Mouse (Mus musculus) erythroblast, embryonic 14.5 days (primary cell): ENCODE data around the gene Olfml1. TPM values are rescaled to one million over a fixed set of nuclear protein-coding genes. Genes with fewer than 3 reads are reported as not detected.

Source experiments
- H3K27me3 ChIP-seq: 2 replicates; pipeline ENCODE4 v1.6.1; 2012; ENCODE audit warnings: inconsistent platforms; ENCODE audit not compliant: control insufficient read depth
- H3K36me3 ChIP-seq: 2 replicates; pipeline ENCODE4 v1.6.1; 2012; ENCODE audit warnings: mild to moderate bottlenecking, inconsistent platforms; ENCODE audit not compliant: control insufficient read depth
- H3K4me1 ChIP-seq: 2 replicates; pipeline ENCODE4 v1.6.1; 2012; ENCODE audit warnings: inconsistent platforms; ENCODE audit not compliant: control insufficient read depth
- H3K4me3 ChIP-seq: replicated peaks from 2 replicates; pipeline ENCODE3; 2012; ENCODE audit warnings: moderate library complexity, mild to moderate bottlenecking, inconsistent platforms
- H3K9me3 ChIP-seq: 2 replicates; pipeline ENCODE4 v1.6.1; 2012; ENCODE audit warnings: low read length, inconsistent platforms, mixed read lengths; ENCODE audit not compliant: control insufficient read depth
- GATA1 ChIP-seq: IDR thresholded peaks from 2 replicates; pipeline ENCODE4 v1.6.1; 2012; ENCODE audit warnings: low read length, inconsistent platforms, mixed read lengths
- TAL1 ChIP-seq: IDR thresholded peaks from 3 replicates; pipeline ENCODE4 v1.6.1; 2012; ENCODE audit warnings: low read length, inconsistent platforms, mixed read lengths
- polyA plus RNA-seq: library from polyadenylated mRNA; stranded (reverse); fragments of >175 nt; gene quantifications from 2 replicates; pipeline ENCODE4 v1.2.3, GENCODE M21; 2012

Olfml1 gene
- polyA plus RNA-seq, 1 experiment: not detected

- H3K4me3 ChIP-seq: no peak overlapping the region
- no peaks in the 10 kb centered on the region for H3K27me3 ChIP-seq
- TF ChIP-seq GATA1: no peak
- TF ChIP-seq TAL1: no peak
- no peaks in the 10 kb centered on the region for H3K36me3 ChIP-seq
- no peaks in the 10 kb centered on the region for H3K4me1 ChIP-seq
- H3K9me3 ChIP-seq: no peaks in the 10 kb centered on the region
Observed at GRCm38 (mm10) chr7:107545011-107545410, 22.2 kb upstream of the Olfml1 start.

GRCm38 (mm10) chr7:107547872-107548271, 19.4 kb upstream of the Olfml1 start:
- Histone ChIP-seq H3K27me3 (no peaks in the 10 kb centered on the region), H3K9me3 (no peaks in the 10 kb centered on the region), H3K4me3 (no peak overlapping the region), H3K36me3 (no peaks in the 10 kb centered on the region), H3K4me1 (no peaks in the 10 kb centered on the region)
- TF ChIP-seq GATA1 (no peak), TAL1 (no peak)

GRCm38 (mm10) chr7:107553461-107553860, 13.8 kb upstream of the Olfml1 start:
- Histone ChIP-seq H3K27me3 (no peaks in the 10 kb centered on the region), H3K4me3 (no peak overlapping the region), H3K4me1 (no peaks in the 10 kb centered on the region), H3K36me3 (no peaks in the 10 kb centered on the region), H3K9me3 (no peaks in the 10 kb centered on the region)
- TF ChIP-seq GATA1: no peak

DNA sequence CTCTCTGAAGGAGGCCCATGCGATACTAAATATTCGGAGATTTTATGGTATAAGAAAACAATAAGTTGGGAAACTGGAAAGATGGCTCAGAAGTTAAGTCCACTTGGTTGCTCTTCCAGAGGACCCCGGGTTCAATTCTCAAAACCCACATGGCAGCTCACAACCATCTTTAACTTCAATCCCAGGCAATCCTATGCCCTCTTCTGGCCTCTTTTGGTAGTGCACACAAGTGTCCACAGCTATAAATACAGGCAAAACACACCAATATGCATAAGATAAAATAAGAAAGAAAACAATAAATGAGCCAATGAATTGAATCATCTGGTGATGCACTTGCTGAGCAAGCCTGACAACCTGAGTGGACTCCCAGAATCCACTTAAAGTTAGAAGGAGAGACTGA, 11.3 kb upstream of the Olfml1 start:
- H3K9me3 ChIP-seq: no peaks in the 10 kb centered on the region
- TF ChIP-seq GATA1 (no peak), TAL1 (no peak)
- H3K36me3 ChIP-seq: no peaks in the 10 kb centered on the region
- H3K27me3 ChIP-seq: no peaks in the 10 kb centered on the region
- no peaks in the 10 kb centered on the region for H3K4me1 ChIP-seq
- no peak overlapping the region for H3K4me3 ChIP-seq

DNA sequence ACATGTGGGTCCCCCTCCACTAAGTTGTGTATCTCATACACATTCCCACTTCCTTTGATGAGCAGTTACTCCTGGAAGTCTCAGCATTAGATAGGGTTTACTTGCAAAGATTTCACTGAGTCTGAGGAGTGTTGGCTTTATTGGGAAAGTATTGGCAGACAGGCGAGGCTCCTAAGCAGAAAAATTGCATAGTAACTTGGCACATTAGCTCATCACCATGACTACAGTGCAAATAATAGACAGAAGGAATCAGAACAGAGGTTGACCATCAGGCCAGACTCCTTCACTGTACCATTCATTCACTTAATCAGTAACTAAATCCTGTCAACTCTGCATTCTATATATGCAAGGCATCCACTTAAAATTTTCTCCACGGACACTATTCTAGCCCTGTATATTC, 6.6 kb upstream of the Olfml1 start:
- Histone ChIP-seq H3K4me1 (no peaks in the 10 kb centered on the region), H3K27me3 (no peaks in the 10 kb centered on the region), H3K9me3 (no peaks in the 10 kb centered on the region), H3K36me3 (no peaks in the 10 kb centered on the region), H3K4me3 (no peak overlapping the region)
- TF ChIP-seq GATA1 (no peak), TAL1 (no peak)

DNA sequence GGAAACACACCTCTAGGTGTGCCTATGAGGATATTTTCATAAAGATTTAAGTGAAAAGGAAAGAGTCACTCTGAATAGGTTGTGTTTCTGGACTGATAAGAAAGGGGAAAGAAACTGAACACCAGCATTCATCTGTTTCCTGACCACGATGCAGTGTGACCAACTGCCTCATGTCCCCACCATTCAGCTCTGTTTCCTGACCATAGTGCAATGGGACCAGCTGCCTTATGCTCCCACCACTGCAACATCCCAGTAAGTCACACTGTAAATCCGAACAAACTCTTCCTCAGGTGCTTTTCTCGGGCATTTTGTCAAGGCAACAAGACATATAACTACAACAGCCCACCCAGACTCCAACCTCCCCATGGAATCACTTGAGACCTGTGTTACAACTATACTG, 5.7 kb upstream of the Olfml1 start:
- no peaks in the 10 kb centered on the region for H3K4me1 ChIP-seq
- no peak for TF ChIP-seq GATA1
- TF ChIP-seq TAL1: no peak
- H3K36me3 ChIP-seq: no peaks in the 10 kb centered on the region
- no peaks in the 10 kb centered on the region for H3K9me3 ChIP-seq
- no peak overlapping the region for H3K4me3 ChIP-seq
- H3K27me3 ChIP-seq: no peaks in the 10 kb centered on the region

GRCm38 (mm10) chr7:107563727-107564126, 3.5 kb upstream of the Olfml1 start:
- H3K27me3 ChIP-seq: no peaks in the 10 kb centered on the region
- H3K9me3 ChIP-seq: no peaks in the 10 kb centered on the region
- H3K4me3 ChIP-seq: no peak overlapping the region
- H3K4me1 ChIP-seq: no peaks in the 10 kb centered on the region
- H3K36me3 ChIP-seq: no peaks in the 10 kb centered on the region
- TF ChIP-seq GATA1 (no peak), TAL1 (no peak)

DNA sequence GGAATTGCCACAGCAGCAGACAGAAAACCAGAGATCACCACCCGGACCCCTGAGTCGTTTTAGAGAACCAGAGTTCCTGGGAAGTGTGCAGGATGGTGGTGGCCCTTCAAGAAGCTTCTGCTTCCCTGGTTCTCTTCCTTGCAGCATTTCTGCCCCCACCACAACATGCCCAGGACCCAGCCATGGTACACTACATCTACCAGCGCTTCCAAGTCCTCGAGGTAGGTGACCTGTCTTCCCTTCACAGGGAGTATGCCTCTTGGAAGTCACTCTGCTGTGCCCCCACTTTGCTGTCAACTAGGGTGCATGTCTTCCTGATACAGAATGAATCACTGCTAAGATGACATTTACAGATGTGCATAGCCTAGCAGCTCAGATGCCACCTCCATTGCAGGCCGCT, 428 bp downstream of the Olfml1 start:
- Histone ChIP-seq H3K9me3 (no peaks in the 10 kb centered on the region), H3K4me3 (no peak overlapping the region), H3K27me3 (no peaks in the 10 kb centered on the region), H3K36me3 (no peaks in the 10 kb centered on the region), H3K4me1 (no peaks in the 10 kb centered on the region)
- TF ChIP-seq GATA1 (no peak), TAL1 (no peak)

DNA sequence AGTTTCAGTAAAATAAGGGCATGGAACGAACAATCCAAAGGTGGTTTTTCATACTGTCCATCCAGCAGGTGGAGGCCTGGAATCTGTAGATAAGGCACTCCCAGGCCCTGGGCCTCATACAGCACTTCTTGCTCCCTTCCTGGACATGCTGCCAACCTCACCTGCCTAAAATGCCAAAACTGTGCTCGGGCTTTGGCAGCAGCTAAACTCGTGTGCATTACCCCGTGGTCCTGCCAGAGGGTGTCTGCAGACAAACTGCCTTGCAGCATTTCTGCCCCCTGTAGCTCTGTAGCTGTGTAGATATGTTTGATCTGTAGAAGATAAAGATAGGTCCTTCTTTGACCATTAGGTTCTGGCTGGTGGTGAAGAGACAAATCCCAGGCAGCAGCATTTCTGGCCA, 1.7 kb downstream of the Olfml1 start:
- Histone ChIP-seq H3K36me3 (no peaks in the 10 kb centered on the region), H3K4me1 (no peaks in the 10 kb centered on the region), H3K4me3 (no peak overlapping the region), H3K27me3 (no peaks in the 10 kb centered on the region), H3K9me3 (no peaks in the 10 kb centered on the region)
- no peak for TF ChIP-seq GATA1
- no peak for TF ChIP-seq TAL1

DNA sequence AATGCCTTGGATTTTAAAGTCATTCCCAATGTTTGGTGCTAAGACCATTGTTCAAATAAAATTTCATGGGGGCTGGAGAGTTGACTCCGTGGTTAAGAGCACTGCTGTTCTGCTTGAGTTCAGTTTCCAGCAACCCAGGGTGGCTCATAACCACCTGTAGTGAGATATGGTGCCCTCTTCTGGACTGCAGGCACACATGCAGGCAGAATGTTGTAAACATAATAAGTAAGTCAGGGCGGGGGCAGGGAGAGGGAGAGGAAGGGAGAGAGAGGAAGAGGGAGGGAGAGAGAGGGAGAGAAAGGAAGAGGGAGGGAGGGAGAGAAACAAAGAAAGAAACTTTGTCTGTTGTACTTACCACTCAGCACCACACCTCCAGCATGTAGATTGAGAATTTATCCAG, 6.6 kb downstream of the Olfml1 start:
- no peaks in the 10 kb centered on the region for H3K27me3 ChIP-seq
- H3K4me3 ChIP-seq: no peak overlapping the region
- no peaks in the 10 kb centered on the region for H3K9me3 ChIP-seq
- H3K4me1 ChIP-seq: no peaks in the 10 kb centered on the region
- H3K36me3 ChIP-seq: no peaks in the 10 kb centered on the region
- no peak for TF ChIP-seq GATA1

DNA sequence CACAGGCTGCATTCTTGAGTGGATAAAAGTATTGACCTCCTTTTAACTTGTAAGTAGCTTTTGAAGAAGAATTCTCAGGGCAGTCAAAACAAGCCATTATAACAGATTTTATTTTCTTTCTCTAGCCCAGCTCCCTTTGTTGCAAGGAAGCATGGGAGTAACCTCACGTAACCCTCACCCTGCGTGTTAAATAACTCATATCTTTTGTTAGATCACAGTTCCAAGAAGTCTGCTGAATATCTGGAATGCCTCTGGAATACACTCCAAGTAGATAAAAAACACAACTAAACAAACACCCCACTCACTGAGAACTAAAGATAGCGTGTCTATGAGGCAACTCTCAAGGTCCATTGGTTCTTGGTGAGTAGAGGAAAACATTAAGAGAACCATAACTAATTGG, 7.0 kb downstream of the Olfml1 start:
- no peaks in the 10 kb centered on the region for H3K9me3 ChIP-seq
- TF ChIP-seq GATA1: no peak
- TF ChIP-seq TAL1: no peak
- H3K4me3 ChIP-seq: no peak overlapping the region
- H3K27me3 ChIP-seq: no peaks in the 10 kb centered on the region
- no peaks in the 10 kb centered on the region for H3K36me3 ChIP-seq
- no peaks in the 10 kb centered on the region for H3K4me1 ChIP-seq
